Mouse (Mus musculus) embryonic fibroblast, embryonic 13.5 days (primary cell): ENCODE results near the gene Tent5b. TPM values are rescaled to one million over a fixed set of nuclear protein-coding genes. Genes with fewer than 3 reads are reported as not detected.
"Not testable (repeated sequence)": the region's sequence is repeated elsewhere in the genome, so short reads cannot be mapped to it uniquely, and the experiment has no call there.

Experiments used
- H3K27ac ChIP-seq: 2 replicates; pipeline ENCODE4 v1.5.1; 2012; ENCODE audit warnings: low read length, control low read depth, inconsistent platforms; ENCODE audit not compliant: insufficient read depth
- H3K4me1 ChIP-seq: 2 replicates; pipeline ENCODE4 v1.6.1; 2011; ENCODE audit warnings: low read length; ENCODE audit not compliant: control insufficient read depth, insufficient read depth
- H3K4me3 ChIP-seq: 2 replicates; pipeline ENCODE4 v1.5.1; 2011; ENCODE audit warnings: mild to moderate bottlenecking, control low read depth, low read length; ENCODE audit not compliant: insufficient read depth
- CTCF ChIP-seq: IDR thresholded peaks from 2 replicates; pipeline ENCODE4 v1.5.1; 2011; ENCODE audit warnings: mild to moderate bottlenecking, control low read depth, low read length, moderate library complexity, borderline replicate concordance; ENCODE audit not compliant: insufficient read depth
- POLR2A ChIP-seq: IDR thresholded peaks from 2 replicates; pipeline ENCODE4 v1.6.1; 2011; ENCODE audit warnings: low read depth, mild to moderate bottlenecking, control low read depth, low read length, moderate library complexity
- polyA plus RNA-seq: library from polyadenylated mRNA; stranded (reverse); fragments of >200 nt; gene quantifications from 2 replicates; pipeline ENCODE4 v1.2.4, GENCODE M21; 2011; ENCODE audit warnings: low read depth; ENCODE audit not compliant: missing spikeins, insufficient read length

Tent5b gene
- polyA plus RNA-seq, 1 experiment = 9.1 TPM

DNA sequence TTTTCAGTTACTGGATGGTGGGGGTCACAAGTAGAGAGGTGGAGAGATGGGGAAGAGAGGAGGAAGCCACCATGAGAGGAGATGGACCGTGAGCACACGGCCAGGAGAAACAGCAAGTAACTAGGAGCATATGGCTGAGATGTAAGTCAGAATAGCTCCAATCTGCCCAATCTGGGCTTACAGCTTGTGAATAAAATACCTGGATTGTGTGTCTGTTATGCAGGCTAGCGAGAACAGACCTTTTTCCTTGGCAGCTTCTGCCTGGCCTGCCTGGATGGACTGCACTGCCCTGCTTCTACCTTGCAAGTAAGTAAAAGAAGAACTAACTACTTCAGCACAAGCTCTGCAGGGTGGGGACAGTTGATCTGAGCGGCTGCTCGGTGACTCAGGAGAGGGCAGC lies 31.1 kb downstream of the Tent5b start:
- Histone ChIP-seq H3K27ac (no peak overlapping the region), H3K4me3 (no peak overlapping the region), H3K4me1 (no peaks in the 10 kb centered on the region)
- TF ChIP-seq POLR2A (no peak), CTCF (no peak)

DNA sequence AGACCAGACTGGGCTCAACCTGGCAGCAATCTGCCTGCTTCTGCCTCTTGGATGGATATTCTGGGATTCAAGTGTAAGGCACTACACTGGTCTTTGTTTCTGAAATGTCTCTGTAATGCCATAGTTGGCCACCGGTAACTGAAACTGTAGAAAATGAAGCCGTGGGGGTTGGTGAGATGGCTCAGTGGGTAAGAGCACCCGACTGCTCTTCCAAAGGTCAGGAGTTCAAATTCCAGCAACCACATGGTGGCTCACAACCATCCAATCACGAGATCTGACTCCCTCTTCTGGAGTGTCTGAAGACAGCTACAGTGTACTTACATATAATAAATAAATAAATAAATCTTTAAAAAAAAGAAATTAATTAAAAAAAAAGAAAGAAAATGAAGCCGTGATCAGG lies 32.6 kb downstream of the Tent5b start:
- H3K4me1 ChIP-seq, H3K27ac ChIP-seq, H3K4me3 ChIP-seq: not testable (repeated sequence)

DNA sequence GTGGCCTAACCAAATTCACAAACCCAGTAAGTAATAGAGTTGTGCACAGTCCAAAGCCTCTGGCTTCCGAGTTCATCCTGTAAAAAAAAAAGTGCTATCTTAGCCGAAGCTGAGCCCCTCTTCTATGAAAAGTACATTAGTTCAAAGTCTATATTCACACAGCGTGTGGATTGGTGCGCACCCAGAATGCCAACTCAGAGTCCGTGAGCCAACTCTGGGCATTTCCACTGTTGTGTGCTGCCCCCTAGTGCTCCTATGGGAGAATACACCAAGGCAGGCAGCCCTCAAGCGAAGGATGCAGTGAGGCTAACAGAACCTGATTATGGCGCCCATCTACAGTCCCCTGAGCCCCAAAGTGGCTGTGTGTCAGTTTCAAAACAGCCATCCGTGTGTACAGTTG lies 33.0 kb downstream of the Tent5b start:
- Histone ChIP-seq H3K27ac (no peak overlapping the region), H3K4me1 (no peaks in the 10 kb centered on the region), H3K4me3 (no peak overlapping the region)
- TF ChIP-seq POLR2A = no peak
- peak; percentile 87; the same call in 1 of the 2 replicates for TF ChIP-seq CTCF

DNA sequence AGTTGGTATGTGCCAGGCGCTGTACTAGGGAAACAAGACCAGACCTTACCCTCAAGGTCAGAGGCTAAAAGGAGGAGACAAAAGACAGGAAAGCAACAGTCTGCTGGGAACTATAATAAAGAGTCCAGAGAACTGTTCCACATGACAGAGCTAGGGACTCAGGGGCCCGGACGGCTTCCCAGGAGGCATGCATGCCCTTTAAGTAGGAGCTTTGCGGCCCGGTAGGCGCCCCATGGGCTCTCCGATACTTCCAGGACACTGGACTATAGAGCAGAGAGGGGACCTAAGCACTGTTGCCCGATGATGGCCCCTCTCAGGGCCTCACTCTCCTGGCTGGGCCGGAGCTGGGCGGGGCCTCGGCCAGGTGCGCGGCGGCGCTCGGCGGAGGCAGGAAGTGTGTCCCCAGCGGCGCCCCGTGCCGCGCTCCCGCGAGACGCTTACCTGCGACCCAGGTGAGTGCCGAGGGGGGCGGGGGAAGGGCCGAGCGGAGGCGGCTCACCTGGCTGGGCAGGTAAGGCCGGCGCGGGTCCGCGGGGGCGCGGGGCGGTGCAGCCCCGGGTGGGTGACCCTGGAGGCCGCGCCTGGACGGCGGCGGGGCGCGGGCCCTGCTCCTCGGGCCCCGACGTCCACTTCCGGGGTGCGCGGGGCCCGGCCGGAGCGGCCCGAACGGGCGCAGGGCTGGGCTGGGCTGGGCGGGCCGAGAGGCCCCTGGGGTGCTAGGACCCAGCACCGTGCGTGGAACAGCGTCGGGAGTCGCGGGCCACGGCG lies 38.9 kb downstream of the Tent5b start, which contains the start of gene Kdf1:
Gene Kdf1, plus strand, starts transcription at position 363 of the 768 bp plus-strand sequence.
- H3K4me1 ChIP-seq = no peaks in the 10 kb centered on the region
- TF ChIP-seq CTCF (no peak), POLR2A (no peak)
- no peak within 1 kb of the TSS for H3K27ac ChIP-seq
- no peak within 1 kb of the TSS for H3K4me3 ChIP-seq

DNA sequence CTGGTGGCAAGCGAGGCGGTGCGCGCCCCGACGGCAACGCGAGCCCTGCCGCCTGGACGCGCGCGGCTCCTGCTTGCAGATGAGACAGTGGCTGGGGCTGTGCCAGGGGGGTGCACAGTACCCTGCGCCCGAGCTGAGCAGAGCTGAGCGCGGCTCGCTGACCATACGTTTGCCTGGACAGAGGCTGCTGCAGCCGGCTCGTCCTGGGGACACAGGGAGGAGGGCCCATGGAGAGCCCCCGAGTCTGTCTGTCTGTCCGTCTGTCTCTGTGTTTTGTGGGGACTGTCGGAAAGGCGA lies 39.4 kb downstream of the Tent5b start:
- TF ChIP-seq POLR2A (no peak), CTCF (no peak)
- Histone ChIP-seq H3K27ac (no peak overlapping the region), H3K4me1 (no peaks in the 10 kb centered on the region), H3K4me3 (no peak overlapping the region)

DNA sequence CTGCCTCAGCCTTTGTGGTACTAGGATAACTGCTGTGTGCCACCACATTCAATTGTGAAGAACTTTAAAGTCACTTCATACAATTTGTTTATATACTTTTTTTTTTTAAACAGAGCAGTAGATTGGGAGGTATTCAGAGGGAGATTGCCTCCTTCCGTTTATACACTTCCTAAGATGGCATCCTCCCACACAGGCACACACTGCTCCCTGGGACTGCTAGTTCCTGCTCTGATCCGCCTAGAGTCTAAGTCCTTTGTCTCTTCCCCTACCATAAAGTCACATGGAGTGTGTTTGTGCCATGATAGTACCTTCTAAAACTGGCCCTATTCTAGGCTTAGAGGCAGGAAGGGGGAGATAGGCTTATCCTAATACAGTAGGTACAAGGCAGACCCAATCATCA lies 41.6 kb downstream of the Tent5b start:
- H3K27ac ChIP-seq = no peak overlapping the region
- no peak for TF ChIP-seq CTCF
- no peak for TF ChIP-seq POLR2A
- no peak overlapping the region for H3K4me3 ChIP-seq
- H3K4me1 ChIP-seq = no peaks in the 10 kb centered on the region

DNA sequence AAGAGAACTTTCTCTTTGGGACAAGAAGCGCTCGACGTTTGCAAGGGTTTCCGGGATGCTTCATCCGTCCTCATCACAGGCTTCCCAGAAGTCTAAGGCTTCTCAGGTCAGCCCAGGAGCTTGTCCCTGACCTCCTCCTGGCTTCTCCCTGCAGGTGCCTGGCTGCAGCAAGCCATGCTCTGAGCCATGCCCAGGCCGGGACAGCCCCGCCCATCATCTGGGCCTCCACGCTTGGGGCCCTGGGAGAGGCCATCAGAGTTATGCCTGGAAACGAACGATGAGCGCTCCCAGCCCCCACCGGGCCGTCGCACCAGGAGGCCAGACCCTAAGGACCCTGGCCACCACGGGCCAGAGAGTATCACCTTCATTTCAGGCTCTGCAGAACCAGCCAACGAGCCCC lies 47.9 kb downstream of the Tent5b start:
- TF ChIP-seq POLR2A (no peak), CTCF (no peak)
- no peak overlapping the region for H3K4me3 ChIP-seq
- no peak overlapping the region for H3K27ac ChIP-seq
- H3K4me1 ChIP-seq = no peaks in the 10 kb centered on the region

DNA sequence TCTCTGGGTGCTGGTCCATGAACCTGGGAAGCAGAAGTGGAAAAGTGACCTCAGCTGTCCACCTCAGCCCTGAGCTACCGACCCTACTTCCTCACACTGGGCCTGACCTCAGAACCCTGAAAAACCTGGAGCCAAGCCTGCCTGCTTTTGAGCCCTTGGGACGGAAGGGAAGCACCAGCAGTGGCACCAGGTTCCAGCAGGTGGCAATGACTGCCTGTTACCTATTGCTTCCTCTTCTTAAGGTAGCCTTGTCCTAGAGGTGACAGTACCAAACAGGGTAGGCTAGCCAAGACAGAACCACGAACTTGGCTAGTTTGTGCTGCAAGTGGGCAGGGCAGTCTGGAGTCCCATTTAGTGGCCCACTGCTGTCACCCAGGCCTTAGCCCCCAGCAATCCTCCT lies 52.8 kb downstream of the Tent5b start:
- TF ChIP-seq POLR2A (no peak), CTCF (no peak)
- no peak overlapping the region for H3K27ac ChIP-seq
- H3K4me3 ChIP-seq = no peak overlapping the region
- H3K4me1 ChIP-seq = no peaks in the 10 kb centered on the region

DNA sequence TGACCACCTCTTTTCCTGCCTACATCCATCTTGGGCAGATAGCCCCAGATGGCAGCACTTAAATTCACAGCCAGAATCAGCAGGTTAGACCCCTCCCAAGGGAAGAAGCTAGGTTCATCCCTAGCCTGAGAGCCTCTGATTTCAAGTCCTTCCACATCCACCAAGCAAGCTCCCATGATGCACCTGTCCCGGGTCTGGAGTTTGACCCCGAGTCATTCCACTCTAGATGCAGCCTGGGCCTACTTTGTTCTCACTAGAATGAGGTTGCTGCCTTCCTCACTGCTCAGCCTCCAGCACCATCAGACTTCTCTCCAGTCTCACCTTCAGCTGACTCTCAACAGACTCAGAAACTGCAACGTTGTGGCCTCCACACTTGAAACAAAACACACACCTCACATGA lies 56.1 kb downstream of the Tent5b start:
- Histone ChIP-seq H3K27ac (no peak overlapping the region), H3K4me3 (no peak overlapping the region), H3K4me1 (no peaks in the 10 kb centered on the region)
- no peak for TF ChIP-seq CTCF
- no peak for TF ChIP-seq POLR2A

DNA sequence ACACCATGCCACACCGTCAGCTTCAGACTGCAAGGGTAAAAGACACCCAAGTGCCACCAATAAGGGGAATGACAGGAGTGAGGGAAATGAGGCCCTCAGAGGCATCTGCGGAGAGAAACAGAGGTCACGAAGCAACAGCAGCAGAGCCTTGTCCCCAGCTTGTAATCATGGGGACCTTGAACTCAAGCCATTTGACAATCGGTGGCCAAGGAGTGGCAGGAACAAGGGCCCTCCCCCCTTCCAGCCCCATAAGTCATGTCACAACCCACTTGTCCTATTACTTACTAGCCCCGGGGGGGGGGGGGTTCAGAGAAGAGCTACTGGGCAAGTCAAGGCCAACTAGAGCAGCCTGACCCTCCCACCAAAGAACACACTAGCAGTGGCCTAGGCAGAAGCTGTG lies 56.7 kb downstream of the Tent5b start:
- no peak overlapping the region for H3K4me3 ChIP-seq
- TF ChIP-seq CTCF = no peak
- TF ChIP-seq POLR2A = no peak
- H3K27ac ChIP-seq = no peak overlapping the region
- H3K4me1 ChIP-seq = no peaks in the 10 kb centered on the region

Other genes starting within 250 kb of the Tent5b start
- 4.5 and 7.3 TPM in 2 replicates for gene Map3k6, start 239.3 kb upstream of the Tent5b start, polyA plus RNA-seq
- gene Sytl1, start 217.0 kb upstream of the Tent5b start, polyA plus RNA-seq = 1.1 and 3.9 TPM in 2 replicates
- gene Tmem222, start 202.3 kb upstream of the Tent5b start, polyA plus RNA-seq = 37.8 and 47.7 TPM in 2 replicates
- gene Wdtc1, start 126.7 kb upstream of the Tent5b start, polyA plus RNA-seq = 21.2 and 21.7 TPM in 2 replicates
- 26.2 and 34.7 TPM in 2 replicates for gene Slc9a1, start 110.4 kb upstream of the Tent5b start, polyA plus RNA-seq
- gene Trnp1, start 18.4 kb downstream of the Tent5b start, polyA plus RNA-seq = 32.3 and 37.4 TPM in 2 replicates
- gene Kdf1, start 38.8 kb downstream of the Tent5b start, polyA plus RNA-seq = not detected in 2 replicates
- 84.2 and 89.6 TPM in 2 replicates for gene Nudc, start 65.9 kb downstream of the Tent5b start, polyA plus RNA-seq
- gene Nr0b2, start 73.2 kb downstream of the Tent5b start, polyA plus RNA-seq = not detected in 2 replicates
- 4.8 and 5.7 TPM in 2 replicates for gene Gpatch3, start 94.6 kb downstream of the Tent5b start, polyA plus RNA-seq
- 10.9 and 12.2 TPM in 2 replicates for gene Gpn2, start 104.2 kb downstream of the Tent5b start, polyA plus RNA-seq
- 8.4 and 12.1 TPM in 2 replicates for gene Sfn, start 122.0 kb downstream of the Tent5b start, polyA plus RNA-seq
- gene Zdhhc18, start 170.0 kb downstream of the Tent5b start, polyA plus RNA-seq = 28.8 and 31.3 TPM in 2 replicates
- gene Pigv, start 192.5 kb downstream of the Tent5b start, polyA plus RNA-seq = 6.9 and 10.4 TPM in 2 replicates